Mouse (Mus musculus) midbrain, embryonic 14.5 days (tissue): ENCODE results near the gene Gse1. TPM values are rescaled to one million over a fixed set of nuclear protein-coding genes. Genes with fewer than 3 reads are reported as not detected.

ENCODE experiments used
- ATAC-seq: fragments of 200-750 bp; cut with Nextera tagmentation; 2 replicates; pipeline ENCODE4 v1.8.0; 2017; ENCODE audit warnings: moderate number of reproducible peaks, moderate library complexity; ENCODE audit not compliant: low FRiP score, low TSS enrichment
- DNase-seq: peaks from one replicate; pipeline ENCODE4 v3.0.0-alpha.2; 2015
- H3K27ac ChIP-seq: fragments of 300-500 bp; sonication (generic); replicated peaks from 2 replicates; pipeline ENCODE4 v1.5.1; 2014; ENCODE audit warnings: mild to moderate bottlenecking, low read depth, low read length, moderate library complexity
- H3K27me3 ChIP-seq: fragments of 300-500 bp; sonication (generic); 2 replicates; pipeline ENCODE4 v1.6.1; 2014; ENCODE audit warnings: low read length, control low read depth, mixed read lengths; ENCODE audit not compliant: control insufficient read depth, insufficient read depth
- H3K36me3 ChIP-seq: fragments of 300-500 bp; sonication (generic); 2 replicates; pipeline ENCODE4 v1.6.1; 2014; ENCODE audit warnings: low read length, control low read depth; ENCODE audit not compliant: control insufficient read depth, insufficient read depth
- H3K4me1 ChIP-seq: fragments of 300-500 bp; sonication (generic); 2 replicates; pipeline ENCODE4 v1.6.1; 2014; ENCODE audit warnings: mild to moderate bottlenecking, antibody characterized with exemption, low read length, control low read depth; ENCODE audit not compliant: control insufficient read depth, insufficient read depth
- H3K4me2 ChIP-seq: fragments of 300-500 bp; sonication (generic); 2 replicates; pipeline ENCODE4 v1.6.1; 2014; ENCODE audit warnings: mild to moderate bottlenecking, low read length, moderate library complexity
- H3K4me3 ChIP-seq: fragments of 300-500 bp; sonication (generic); replicated peaks from 2 replicates; pipeline ENCODE4 v1.5.1; 2014; ENCODE audit warnings: low read depth, low read length
- H3K9ac ChIP-seq: fragments of 300-500 bp; sonication (generic); replicated peaks from 2 replicates; pipeline ENCODE4 v1.6.1; 2014; ENCODE audit warnings: mild to moderate bottlenecking, low read length, moderate library complexity
- H3K9me3 ChIP-seq: fragments of 300-500 bp; sonication (generic); 2 replicates; pipeline ENCODE4 v1.6.1; 2016; ENCODE audit warnings: low read length, control low read depth, mixed read lengths; ENCODE audit not compliant: control insufficient read depth
- WGBS: fragments of 180-500 bp; shearing (Covaris S2); extraction: QIAGEN DNeasy Blood & Tissue Kit; methylation state at CpG from one replicate; pipeline ENCODE4 v1.1.7; 2014; 5-methylcytosine and 5-hydroxymethylcytosine counted together
- polyA plus RNA-seq: library from polyadenylated mRNA; unstranded; fragments of >200 nt; fragmentation: Nextera tagmentation; extraction: Ambion mirVana; gene quantifications from 2 replicates; pipeline ENCODE4 v1.2.1, GENCODE M21; 2014

The Gse1 gene
- polyA plus RNA-seq, 1 experiment from 2014 or later = 28.6 TPM

GRCm38 (mm10) chr8:120188510-120188909, 39.7 kb upstream of the Gse1 start:
- H3K4me3 ChIP-seq = no peak overlapping the region
- peaks cover 34% of the 10 kb centered on the region for H3K4me1 ChIP-seq
- 85% methylated on average over 6 of the region's 6 CpGs for WGBS

GRCm38 (mm10) chr8:120189440-120189839, 38.8 kb upstream of the Gse1 start:
- H3K27ac ChIP-seq = no peak overlapping the region
- 85% methylated on average over 6 of the region's 6 CpGs for WGBS
- H3K9ac ChIP-seq = no peak overlapping the region
- no peaks in the 10 kb centered on the region for H3K27me3 ChIP-seq
- DNase-seq (no peak), ATAC-seq (no peak)
- no peak overlapping the region for H3K4me2 ChIP-seq
- peaks cover 31% of the 10 kb centered on the region for H3K4me1 ChIP-seq
- H3K4me3 ChIP-seq = no peak overlapping the region
- H3K9me3 ChIP-seq = no peaks in the 10 kb centered on the region
- no peaks in the 10 kb centered on the region for H3K36me3 ChIP-seq

More at GRCm38 (mm10) chr8:120188510-120188909, 39.7 kb upstream of the Gse1 start:
- Histone ChIP-seq H3K9me3 (no peaks in the 10 kb centered on the region), H3K27me3 (no peaks in the 10 kb centered on the region), H3K27ac (no peak overlapping the region), H3K36me3 (no peaks in the 10 kb centered on the region), H3K4me2 (no peak overlapping the region), H3K9ac (no peak overlapping the region)
- ATAC-seq (no peak), DNase-seq (no peak)

- DNase-seq (no peak), ATAC-seq (no peak; the same call in 1 of the 2 replicates)
- peaks cover 23% of the 10 kb centered on the region for H3K4me1 ChIP-seq
- no peaks in the 10 kb centered on the region for H3K9me3 ChIP-seq
- no peak overlapping the region for H3K4me2 ChIP-seq
- no peak overlapping the region for H3K4me3 ChIP-seq
- H3K27me3 ChIP-seq = no peaks in the 10 kb centered on the region
- no peaks in the 10 kb centered on the region for H3K36me3 ChIP-seq
- H3K9ac ChIP-seq = no peak overlapping the region
- H3K27ac ChIP-seq = peak overlapping the region; percentile 64
- 81% methylated on average over 17 of the region's 17 CpGs for WGBS
Measured at GRCm38 (mm10) chr8:120190107-120190809, 38.0 kb upstream of the Gse1 start.

GRCm38 (mm10) chr8:120190810-120191413, 37.3 kb upstream of the Gse1 start:
- ATAC-seq = peak; percentile 85
- Histone ChIP-seq H3K4me1 (peaks cover 16% of the 10 kb centered on the region), H3K9ac (no peak overlapping the region; the same call in 1 of the 2 replicates), H3K27me3 (no peaks in the 10 kb centered on the region), H3K27ac (peak overlapping the region; percentile 70), H3K4me3 (no peak overlapping the region), H3K36me3 (no peaks in the 10 kb centered on the region), H3K9me3 (no peaks in the 10 kb centered on the region), H3K4me2 (peak overlapping the region; percentile 44)
- peak; percentile 76 for DNase-seq
- WGBS = 37% methylated on average over 20 of the region's 20 CpGs

GRCm38 (mm10) chr8:120191633-120192032, 36.6 kb upstream of the Gse1 start:
- ATAC-seq (no peak), DNase-seq (no peak)
- H3K27me3 ChIP-seq = no peaks in the 10 kb centered on the region
- WGBS = 66% methylated on average over 5 of the region's 5 CpGs
- H3K4me3 ChIP-seq = no peak overlapping the region
- peaks cover 9% of the 10 kb centered on the region for H3K4me1 ChIP-seq
- H3K36me3 ChIP-seq = no peaks in the 10 kb centered on the region
- H3K9ac ChIP-seq = no peak overlapping the region
- no peaks in the 10 kb centered on the region for H3K9me3 ChIP-seq
- H3K27ac ChIP-seq = peak overlapping the region; percentile 70
- H3K4me2 ChIP-seq = no peak overlapping the region

GRCm38 (mm10) chr8:120192118-120192517, 36.1 kb upstream of the Gse1 start:
- no peak overlapping the region for H3K4me3 ChIP-seq
- no peak overlapping the region for H3K4me2 ChIP-seq
- no peaks in the 10 kb centered on the region for H3K27me3 ChIP-seq
- ATAC-seq (no peak), DNase-seq (no peak)
- 97% methylated on average over 5 of the region's 5 CpGs for WGBS
- H3K4me1 ChIP-seq = peaks cover 8% of the 10 kb centered on the region
- no peaks in the 10 kb centered on the region for H3K36me3 ChIP-seq
- no peak overlapping the region; the same call in 1 of the 2 replicates for H3K27ac ChIP-seq
- H3K9me3 ChIP-seq = no peaks in the 10 kb centered on the region
- no peak overlapping the region for H3K9ac ChIP-seq

GRCm38 (mm10) chr8:120201351-120201750, 26.9 kb upstream of the Gse1 start:
- 91% methylated on average over 6 of the region's 6 CpGs for WGBS
- no peak for ATAC-seq

GRCm38 (mm10) chr8:120202546-120202945, 25.7 kb upstream of the Gse1 start:
- Histone ChIP-seq H3K27me3 (no peaks in the 10 kb centered on the region), H3K4me3 (no peak overlapping the region), H3K4me2 (no peak overlapping the region), H3K27ac (no peak overlapping the region), H3K36me3 (no peaks in the 10 kb centered on the region), H3K4me1 (no peaks in the 10 kb centered on the region), H3K9me3 (no peaks in the 10 kb centered on the region), H3K9ac (no peak overlapping the region)
- 77% methylated on average over 3 of the region's 3 CpGs for WGBS
- no peak for DNase-seq
- no peak for ATAC-seq

More at GRCm38 (mm10) chr8:120201351-120201750, 26.9 kb upstream of the Gse1 start:
- H3K9me3 ChIP-seq = no peaks in the 10 kb centered on the region
- no peak overlapping the region for H3K9ac ChIP-seq
- no peaks in the 10 kb centered on the region for H3K36me3 ChIP-seq
- no peak overlapping the region for H3K4me2 ChIP-seq
- no peaks in the 10 kb centered on the region for H3K27me3 ChIP-seq
- DNase-seq = no peak
- no peak overlapping the region for H3K4me3 ChIP-seq
- H3K27ac ChIP-seq = no peak overlapping the region
- no peaks in the 10 kb centered on the region for H3K4me1 ChIP-seq
